Mouse (Mus musculus): ENCODE measurements around the gene Serac1. TPM values are rescaled to one million over a fixed set of nuclear protein-coding genes. Genes with fewer than 3 reads are reported as not detected.

Serac1 gene
- polyA plus RNA-seq, 1 experiment from 2014 or later, result 4.8 TPM

DNA sequence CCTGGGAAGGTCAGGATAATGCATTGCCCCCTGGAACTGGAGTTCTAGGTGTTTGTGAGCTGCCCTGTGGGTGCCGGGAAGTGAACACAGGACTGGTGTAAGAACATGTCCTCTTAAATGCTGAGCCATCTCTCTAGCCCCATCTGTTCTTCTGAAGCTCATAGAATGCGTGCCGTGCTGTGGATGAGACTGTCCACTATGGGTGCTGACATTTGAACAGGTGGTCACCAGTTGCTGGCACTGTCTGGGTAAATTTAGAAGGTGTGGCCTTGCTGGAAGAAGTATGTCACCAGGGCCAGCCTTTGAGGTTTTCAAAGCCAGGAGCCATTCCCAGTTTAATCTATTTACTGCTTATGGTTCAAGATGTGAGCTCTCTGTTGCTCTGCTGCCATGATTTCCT, 22.7 kb upstream of the Serac1 start:
- Histone ChIP-seq H3K36me3 (ENCODE audit: insufficient read depth) (no peaks in the 10 kb centered on the region), H3K27me3 (ENCODE audit: insufficient read depth, low read length) (no peaks in the 10 kb centered on the region), H3K9ac (no peak overlapping the region), H3K27ac (ENCODE audit: low read depth) (no peak overlapping the region), H3K4me3 (ENCODE audit: low read depth, low read length) (no peak overlapping the region), H3K9me3 (ENCODE audit: low read depth, low read length) (no peaks in the 10 kb centered on the region), H3K4me2 (no peak overlapping the region), H3K4me1 (ENCODE audit: insufficient read depth) (peaks cover 4% of the 10 kb centered on the region; the same call in 1 of the 2 replicates)
- DNase-seq (no peak), ATAC-seq (ENCODE audit: insufficient read depth) (no peak)
- WGBS, result 83% methylated on average over 3 of the region's 3 CpGs
- no peak for TF ChIP-seq CTCF (IDR thresholded peaks at IDR 0.05; ENCODE audit: low read depth)

DNA sequence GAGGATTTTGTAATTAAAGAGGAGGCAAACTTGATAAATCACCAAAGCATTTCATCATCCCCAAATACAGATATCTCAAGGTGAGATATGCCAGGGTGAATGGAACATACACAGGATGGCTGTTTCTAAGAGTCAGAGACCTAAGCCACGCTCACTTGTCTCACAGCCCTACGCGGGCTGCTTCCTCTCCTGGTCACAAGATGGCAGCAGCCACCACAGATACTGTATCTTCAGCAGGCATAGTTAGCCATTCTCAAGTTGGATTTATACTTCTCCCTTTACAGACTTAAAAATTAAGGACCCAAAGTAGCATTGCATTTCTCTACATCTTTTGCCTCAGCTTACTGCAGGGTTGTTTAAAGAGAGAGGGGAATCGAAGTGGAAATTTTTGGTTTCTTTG, 18.3 kb upstream of the Serac1 start:
- peak; percentile 85 for TF ChIP-seq CTCF (IDR thresholded peaks at IDR 0.05; ENCODE audit: low read depth)
- ATAC-seq (ENCODE audit: insufficient read depth) (no peak), DNase-seq (peak; percentile 81)
- H3K27ac ChIP-seq (ENCODE audit: low read depth), result no peak overlapping the region
- H3K4me3 ChIP-seq (ENCODE audit: low read depth, low read length), result no peak overlapping the region
- no peak overlapping the region for H3K4me2 ChIP-seq
- H3K27me3 ChIP-seq (ENCODE audit: insufficient read depth, low read length), result no peaks in the 10 kb centered on the region
- no peaks in the 10 kb centered on the region for H3K36me3 ChIP-seq (ENCODE audit: insufficient read depth)
- H3K4me1 ChIP-seq (ENCODE audit: insufficient read depth), result no peaks in the 10 kb centered on the region
- WGBS, result 23% methylated on average over 4 of the region's 4 CpGs
- no peaks in the 10 kb centered on the region for H3K9me3 ChIP-seq (ENCODE audit: low read depth, low read length)
- no peak overlapping the region for H3K9ac ChIP-seq

GRCm38 (mm10) chr17:6095579-6095978, 16.0 kb upstream of the Serac1 start:
- Histone ChIP-seq H3K36me3 (ENCODE audit: insufficient read depth) (no peaks in the 10 kb centered on the region), H3K9ac (no peak overlapping the region), H3K4me3 (ENCODE audit: low read depth, low read length) (no peak overlapping the region), H3K27me3 (ENCODE audit: insufficient read depth, low read length) (no peaks in the 10 kb centered on the region), H3K9me3 (ENCODE audit: low read depth, low read length) (no peaks in the 10 kb centered on the region), H3K4me1 (ENCODE audit: insufficient read depth) (no peaks in the 10 kb centered on the region), H3K4me2 (no peak overlapping the region), H3K27ac (ENCODE audit: low read depth) (no peak overlapping the region)
- DNase-seq (peak; percentile 35), ATAC-seq (ENCODE audit: insufficient read depth) (no peak)
- peak; percentile 21; the same call in 1 of the 2 replicates for TF ChIP-seq CTCF (IDR thresholded peaks at IDR 0.05; ENCODE audit: low read depth)

DNA sequence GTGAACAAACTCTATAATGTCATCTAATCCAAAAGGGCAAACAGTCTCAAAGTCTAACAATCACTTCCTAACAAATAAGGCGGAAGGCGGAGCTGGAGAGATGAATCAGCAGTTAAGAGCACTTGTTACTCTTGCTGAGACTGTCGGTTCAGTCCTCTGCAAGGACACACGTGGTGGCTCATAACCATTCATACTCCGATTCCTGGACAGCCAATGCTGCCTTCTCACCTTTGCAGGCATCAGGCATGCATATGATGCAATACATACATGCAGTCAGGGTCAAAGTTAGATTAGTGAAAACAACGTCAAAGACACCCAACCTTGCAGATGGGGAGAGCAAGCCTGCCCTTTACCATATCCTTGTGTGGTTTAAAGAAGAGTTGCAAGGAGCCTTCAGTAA, 12.1 kb upstream of the Serac1 start:
- Histone ChIP-seq H3K36me3 (ENCODE audit: insufficient read depth) (peaks cover 7% of the 10 kb centered on the region; the same call in 1 of the 2 replicates), H3K27me3 (ENCODE audit: insufficient read depth, low read length) (no peaks in the 10 kb centered on the region), H3K9me3 (ENCODE audit: low read depth, low read length) (no peaks in the 10 kb centered on the region), H3K9ac (no peak overlapping the region), H3K4me1 (ENCODE audit: insufficient read depth) (no peaks in the 10 kb centered on the region), H3K4me3 (ENCODE audit: low read depth, low read length) (no peak overlapping the region), H3K4me2 (no peak overlapping the region), H3K27ac (ENCODE audit: low read depth) (no peak overlapping the region)
- ATAC-seq (ENCODE audit: insufficient read depth) (no peak), DNase-seq (no peak)
- no peak for TF ChIP-seq CTCF (IDR thresholded peaks at IDR 0.05; ENCODE audit: low read depth)
- 75% methylated on average over 6 of the region's 6 CpGs for WGBS

DNA sequence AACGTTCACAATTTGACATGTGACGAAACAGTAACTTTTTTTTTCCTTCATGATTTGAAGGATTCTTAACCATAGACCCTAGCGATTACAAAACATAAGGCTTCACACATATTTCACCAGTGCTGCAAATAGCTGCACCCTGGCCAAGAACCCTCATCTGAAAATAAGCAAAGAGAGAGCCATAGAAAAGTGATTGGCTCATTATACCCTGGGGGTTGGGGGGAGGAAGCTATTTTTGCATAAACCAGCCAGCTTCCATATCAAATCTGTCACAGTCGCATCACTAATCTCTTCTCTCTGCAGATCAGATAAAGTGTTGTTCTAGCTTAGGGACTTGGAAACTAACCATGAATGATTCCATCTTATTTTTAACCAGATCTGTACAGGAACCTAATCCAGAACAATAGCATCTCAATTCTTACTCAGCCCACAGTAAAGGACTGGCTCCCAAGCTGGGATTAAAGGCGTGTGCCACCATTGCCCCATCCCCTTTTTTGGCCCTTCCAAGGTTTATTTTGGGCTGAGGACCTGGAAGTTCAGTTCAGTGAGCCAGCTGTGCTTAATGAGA, 3.9 kb upstream of the Serac1 start:
- H3K9ac ChIP-seq, result no peak overlapping the region
- 80% methylated on average over 5 of the region's 5 CpGs for WGBS
- no peaks in the 10 kb centered on the region for H3K4me1 ChIP-seq (ENCODE audit: insufficient read depth)
- no peak overlapping the region for H3K4me2 ChIP-seq
- peaks cover 46% of the 10 kb centered on the region for H3K36me3 ChIP-seq (ENCODE audit: insufficient read depth)
- H3K4me3 ChIP-seq (ENCODE audit: low read depth, low read length), result no peak overlapping the region
- no peak for DNase-seq
- no peaks in the 10 kb centered on the region for H3K27me3 ChIP-seq (ENCODE audit: insufficient read depth, low read length)
- no peak for TF ChIP-seq CTCF (IDR thresholded peaks at IDR 0.05; ENCODE audit: low read depth)
- ATAC-seq (ENCODE audit: insufficient read depth), result no peak
- no peak overlapping the region for H3K27ac ChIP-seq (ENCODE audit: low read depth)
- H3K9me3 ChIP-seq (ENCODE audit: low read depth, low read length), result no peaks in the 10 kb centered on the region

DNA sequence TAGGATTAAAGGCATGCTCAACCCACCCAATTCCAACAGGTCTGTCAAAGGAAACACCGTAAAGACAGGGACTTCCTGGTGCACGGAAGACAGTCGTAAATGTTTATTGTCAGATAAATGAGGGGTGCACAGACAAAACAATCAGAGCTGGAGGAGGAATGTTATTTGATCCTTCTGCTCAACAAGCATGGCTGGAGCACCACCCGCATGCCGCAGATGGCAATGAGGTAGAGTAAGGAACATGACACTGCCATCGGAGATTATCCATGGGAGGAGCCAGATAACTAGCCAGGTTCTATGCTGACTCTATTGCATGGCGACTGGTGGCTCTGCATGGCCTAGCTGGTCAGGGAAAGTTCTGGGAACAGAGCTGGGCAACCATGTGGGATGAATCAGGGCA, 6.1 kb downstream of the Serac1 start:
- Histone ChIP-seq H3K36me3 (ENCODE audit: insufficient read depth) (peaks cover 21% of the 10 kb centered on the region), H3K9me3 (ENCODE audit: low read depth, low read length) (no peaks in the 10 kb centered on the region), H3K4me1 (ENCODE audit: insufficient read depth) (no peaks in the 10 kb centered on the region), H3K4me2 (no peak overlapping the region), H3K9ac (no peak overlapping the region), H3K27me3 (ENCODE audit: insufficient read depth, low read length) (no peaks in the 10 kb centered on the region), H3K4me3 (ENCODE audit: low read depth, low read length) (no peak overlapping the region), H3K27ac (ENCODE audit: low read depth) (no peak overlapping the region)
- 79% methylated on average over 7 of the region's 7 CpGs for WGBS
- ATAC-seq (ENCODE audit: insufficient read depth), result no peak
- TF ChIP-seq CTCF (IDR thresholded peaks at IDR 0.05; ENCODE audit: low read depth), result no peak
- DNase-seq, result no peak

GRCm38 (mm10) chr17:6069866-6070265, 9.7 kb downstream of the Serac1 start:
- no peak overlapping the region for H3K9ac ChIP-seq

DNA sequence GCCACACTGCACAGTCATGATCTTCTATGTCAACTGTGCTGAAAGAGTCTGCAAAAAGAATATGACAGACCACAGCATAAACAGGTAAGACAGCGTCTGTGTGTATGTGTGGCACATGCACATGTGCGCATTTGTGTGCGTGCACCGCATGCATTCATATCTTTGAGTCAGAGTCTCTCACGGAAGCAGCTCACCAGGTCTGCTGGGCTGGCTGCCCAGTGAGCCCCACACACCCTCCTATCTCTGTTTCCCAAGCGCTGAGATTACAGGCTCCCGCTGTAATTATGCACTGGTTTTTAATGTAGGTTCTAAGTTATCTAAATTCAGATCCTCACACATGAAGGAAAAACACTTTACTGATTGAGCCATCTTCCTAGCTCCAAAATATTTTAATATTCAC, 11.9 kb downstream of the Serac1 start:
- DNase-seq, result no peak
- peaks cover 36% of the 10 kb centered on the region for H3K36me3 ChIP-seq (ENCODE audit: insufficient read depth)
- WGBS, result 94% methylated on average over 7 of the region's 7 CpGs

More at GRCm38 (mm10) chr17:6069866-6070265, 9.7 kb downstream of the Serac1 start:
- Histone ChIP-seq H3K4me1 (ENCODE audit: insufficient read depth) (no peaks in the 10 kb centered on the region), H3K36me3 (ENCODE audit: insufficient read depth) (peaks cover 38% of the 10 kb centered on the region), H3K9me3 (ENCODE audit: low read depth, low read length) (no peaks in the 10 kb centered on the region), H3K27me3 (ENCODE audit: insufficient read depth, low read length) (no peaks in the 10 kb centered on the region), H3K27ac (ENCODE audit: low read depth) (no peak overlapping the region), H3K4me2 (no peak overlapping the region), H3K4me3 (ENCODE audit: low read depth, low read length) (no peak overlapping the region)
- TF ChIP-seq CTCF (IDR thresholded peaks at IDR 0.05; ENCODE audit: low read depth), result no peak
- no peak for DNase-seq
- WGBS, result 90% methylated on average over 6 of the region's 6 CpGs
- ATAC-seq (ENCODE audit: insufficient read depth), result no peak

More for the DNA sequence above, 11.9 kb downstream of the Serac1 start:
- no peak for TF ChIP-seq CTCF (IDR thresholded peaks at IDR 0.05; ENCODE audit: low read depth)
- H3K27me3 ChIP-seq (ENCODE audit: insufficient read depth, low read length), result no peaks in the 10 kb centered on the region
- H3K9ac ChIP-seq, result no peak overlapping the region
- no peaks in the 10 kb centered on the region for H3K4me1 ChIP-seq (ENCODE audit: insufficient read depth)
- no peak overlapping the region for H3K4me3 ChIP-seq (ENCODE audit: low read depth, low read length)
- H3K9me3 ChIP-seq (ENCODE audit: low read depth, low read length), result no peaks in the 10 kb centered on the region
- H3K4me2 ChIP-seq, result no peak overlapping the region
- no peak overlapping the region for H3K27ac ChIP-seq (ENCODE audit: low read depth)
- ATAC-seq (ENCODE audit: insufficient read depth), result no peak

Measured in lung, embryonic 14.5 days (tissue).